Mouse (Mus musculus): Measurements from ENCODE around the gene B630019K06Rik.
"Not testable (repeated sequence)": the region's sequence is repeated elsewhere in the genome, so short reads cannot be mapped to it uniquely, and the experiment has no call there.

B630019K06Rik gene

DNA sequence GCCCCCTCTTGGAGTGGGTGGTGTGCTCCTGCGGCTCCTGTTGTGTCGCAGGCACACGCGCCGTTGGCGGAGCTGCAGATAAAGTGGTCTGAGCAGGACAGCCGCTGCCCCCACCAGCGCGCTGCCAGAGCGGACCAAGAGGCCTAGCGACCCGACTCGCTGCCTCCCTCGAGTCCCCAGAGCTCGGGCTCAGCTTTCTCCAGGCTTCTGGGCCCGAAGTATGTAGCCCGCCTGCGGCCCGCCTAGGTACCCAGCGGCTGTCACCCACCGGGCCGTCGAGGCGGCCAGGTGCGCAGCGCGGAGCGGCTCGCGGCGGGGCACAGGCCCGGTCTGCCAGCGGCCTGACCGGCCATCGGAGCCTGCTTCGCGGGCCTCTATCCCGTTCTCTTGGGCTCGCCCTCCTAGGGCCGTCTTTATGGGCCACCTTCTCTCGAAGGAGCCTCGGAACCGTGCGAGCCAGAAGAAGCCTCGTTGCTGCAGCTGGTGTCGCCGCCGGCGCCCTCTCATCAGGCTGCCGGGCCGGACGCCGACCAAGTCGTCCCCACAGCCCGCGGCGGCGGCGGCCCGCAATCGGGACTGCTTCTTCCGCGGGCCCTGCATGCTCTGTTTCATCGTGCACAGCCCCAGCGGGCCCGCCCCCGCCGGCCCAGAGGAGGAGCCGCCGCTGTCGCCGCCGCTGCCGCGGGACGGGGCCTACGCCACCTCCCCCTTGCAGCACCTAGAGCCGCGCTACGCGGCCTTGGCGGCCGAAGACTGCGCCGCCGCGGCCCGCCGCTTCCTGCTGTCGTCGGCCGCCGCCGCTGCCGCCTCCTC is at the start of gene B630019K06Rik:
Gene B630019K06Rik (plus strand): TSS at position 40 of the 813 bp plus-strand sequence.
- DNase-seq (ENCODE audit: low spot score) = peak; percentile 56

DNA sequence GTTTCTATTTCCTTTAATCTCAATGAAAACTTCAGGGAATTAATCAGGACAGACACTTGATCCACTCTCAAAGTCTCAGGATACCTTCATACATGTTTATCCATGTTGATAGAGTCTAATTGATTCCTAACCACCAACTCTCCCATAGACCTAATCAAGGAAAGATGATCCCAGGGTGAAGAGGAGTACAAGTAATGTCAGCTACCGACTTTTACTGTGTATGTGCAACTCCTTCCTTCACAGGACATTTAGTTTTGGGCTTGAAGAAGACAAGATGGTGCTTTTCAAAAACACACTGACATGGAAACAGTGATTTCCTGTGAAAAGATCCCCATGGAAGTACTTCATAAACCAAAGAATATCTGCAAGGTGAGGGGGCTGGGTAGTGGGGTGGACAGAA is 48.5 kb upstream of the B630019K06Rik start, which contains the start of gene Gm6592:
Gene Gm6592 (plus strand): TSS at position 301 of the 400 bp plus-strand sequence.
- no peak for DNase-seq (ENCODE audit: low spot score)

DNA sequence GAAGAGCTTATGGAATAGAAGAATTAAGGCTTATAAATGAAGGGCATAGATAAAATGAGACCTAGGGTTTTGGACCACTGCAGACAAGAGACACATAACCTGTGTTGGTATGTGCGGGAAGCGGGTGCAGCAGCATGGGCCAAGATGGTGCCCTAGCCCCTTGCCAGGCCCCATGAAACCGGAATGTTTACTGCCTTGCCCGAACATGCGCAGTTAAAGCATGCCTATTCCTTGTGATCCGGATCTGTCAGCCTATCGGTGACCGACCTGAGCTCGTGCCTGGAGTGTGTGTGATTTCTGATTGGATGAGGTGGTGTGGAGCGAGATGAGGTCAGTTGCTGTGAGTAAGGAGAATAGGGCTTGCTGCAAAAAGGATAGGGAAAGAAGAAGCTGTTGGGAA is 39.7 kb upstream of the B630019K06Rik start:
- DNase-seq (ENCODE audit: low spot score) = no peak

DNA sequence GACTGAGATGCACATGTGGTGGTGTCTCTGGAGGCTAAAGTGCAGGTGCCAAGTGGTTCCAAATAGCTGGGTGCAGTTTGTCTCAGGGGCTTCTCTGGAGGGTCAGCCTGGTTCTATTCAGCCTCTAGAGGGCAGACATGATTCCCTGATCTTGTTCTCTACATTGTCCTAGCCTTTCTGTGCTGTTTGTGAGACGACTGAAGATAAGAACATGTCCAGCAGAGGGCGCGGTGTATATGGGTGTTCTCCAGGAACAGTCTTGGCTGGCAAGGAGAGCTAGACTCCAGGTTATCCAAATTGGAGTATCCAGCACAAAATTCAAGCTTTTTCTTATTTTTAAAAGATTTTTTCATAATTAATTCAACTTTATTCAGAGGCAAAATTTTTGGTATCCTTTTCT is 27.9 kb upstream of the B630019K06Rik start:
- peak; percentile 83 for DNase-seq (ENCODE audit: low spot score)

DNA sequence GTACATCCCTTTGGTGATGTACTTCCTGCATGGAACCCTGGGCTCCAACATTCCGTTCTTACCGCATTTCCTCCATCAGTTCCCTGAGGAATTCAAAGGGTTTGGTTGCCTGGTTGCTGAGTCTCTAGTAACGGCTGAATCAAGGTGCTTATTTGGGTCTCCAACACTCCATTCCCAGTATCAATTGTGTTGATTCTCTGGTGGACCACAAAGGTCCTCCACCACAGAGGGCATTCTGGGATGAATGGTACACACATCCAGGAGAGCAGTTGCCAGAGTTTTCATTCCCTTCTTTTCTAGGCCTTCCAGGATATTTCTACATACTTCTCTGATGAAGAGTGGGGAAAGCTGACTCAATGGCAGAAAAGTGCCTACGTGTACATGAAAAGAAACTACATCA is 18.2 kb upstream of the B630019K06Rik start, which contains the start of gene Gm5751:
Gene Gm5751 (plus strand): TSS at position 301 of the 400 bp plus-strand sequence.
- DNase-seq (ENCODE audit: low spot score) = not testable (repeated sequence)

DNA sequence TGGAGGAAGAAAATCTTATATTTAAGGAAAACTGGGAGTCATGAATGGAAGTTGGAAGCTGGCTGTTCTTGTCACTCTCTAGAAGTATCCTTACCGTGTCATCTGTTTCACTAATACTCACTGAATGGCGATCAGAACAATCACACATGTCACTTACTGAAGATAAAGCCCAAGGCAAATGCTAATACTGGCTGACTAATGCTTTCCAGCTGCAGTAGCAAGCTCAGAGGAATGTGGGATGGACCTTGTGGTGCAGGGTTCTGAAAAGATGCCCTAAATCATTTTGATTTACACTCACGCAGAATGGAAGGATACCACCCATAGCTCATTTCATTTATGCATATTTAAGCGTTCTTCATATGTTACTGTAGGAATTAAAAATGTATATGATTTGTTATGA is 7.8 kb upstream of the B630019K06Rik start:
- DNase-seq (ENCODE audit: low spot score) = no peak

DNA sequence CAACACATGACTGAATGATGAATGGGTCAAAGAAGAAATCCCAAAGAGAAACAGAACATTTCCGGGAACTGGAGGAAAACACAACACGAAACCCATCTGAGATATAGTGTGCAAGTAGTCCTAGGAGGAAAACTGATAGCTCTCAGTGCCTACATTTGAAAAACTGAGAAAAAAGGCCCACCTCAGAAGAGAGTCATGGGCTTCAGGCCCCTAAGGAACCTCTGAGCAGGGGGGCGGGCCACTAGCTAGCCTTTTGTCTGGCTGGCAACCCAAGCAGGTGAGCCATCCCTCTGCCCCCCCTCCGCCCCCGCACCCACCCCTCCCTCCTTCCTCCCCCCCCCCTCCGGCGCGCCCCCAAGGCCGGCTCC is 223 bp upstream of the B630019K06Rik start:
- no peak for DNase-seq (ENCODE audit: low spot score)

DNA sequence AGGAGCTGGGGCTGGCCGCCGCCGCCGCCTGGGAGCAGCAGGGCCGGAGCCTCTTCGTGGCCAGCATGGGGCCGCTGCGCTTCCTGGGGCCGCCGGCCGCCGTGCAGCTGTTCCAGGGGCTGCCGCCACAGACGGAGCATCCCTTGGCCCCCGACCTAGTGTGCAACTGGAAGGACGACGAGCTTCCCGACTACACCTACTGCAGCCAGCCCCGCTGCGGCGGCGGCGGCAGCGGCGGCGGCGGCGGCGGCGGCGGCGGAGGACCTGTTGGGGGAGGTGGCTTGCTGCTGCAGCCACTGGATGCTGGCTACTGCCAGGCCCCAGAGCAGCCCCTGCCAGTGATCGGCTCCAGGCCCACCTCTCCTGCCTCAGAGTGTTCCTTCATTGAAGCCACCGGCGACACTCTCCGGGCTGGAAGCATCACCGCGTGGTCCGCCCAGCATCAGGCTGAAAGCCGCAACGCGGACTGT is 1.0 kb downstream of the B630019K06Rik start:
- peak; percentile 21 for DNase-seq (ENCODE audit: low spot score)

DNA sequence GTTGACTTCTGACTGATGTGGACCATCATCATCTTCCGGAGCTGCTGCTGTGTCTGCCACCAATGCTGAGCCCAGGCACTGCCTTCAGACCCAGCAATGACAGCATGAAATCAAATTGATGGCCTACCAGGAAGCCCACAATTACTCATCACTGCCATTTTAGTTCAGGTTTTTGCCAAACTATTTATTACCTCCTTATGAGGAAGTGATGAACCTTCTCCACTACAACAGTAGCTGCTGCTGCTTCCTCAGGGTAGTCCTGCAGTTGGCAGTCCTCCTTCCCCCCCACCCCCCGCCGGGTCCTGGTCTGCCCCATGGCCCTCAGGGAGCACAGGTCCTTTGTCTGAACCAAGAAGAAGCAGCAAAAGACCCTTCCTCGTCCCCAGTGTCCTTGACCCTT is 8.6 kb downstream of the B630019K06Rik start:
- DNase-seq (ENCODE audit: low spot score) = no peak

DNA sequence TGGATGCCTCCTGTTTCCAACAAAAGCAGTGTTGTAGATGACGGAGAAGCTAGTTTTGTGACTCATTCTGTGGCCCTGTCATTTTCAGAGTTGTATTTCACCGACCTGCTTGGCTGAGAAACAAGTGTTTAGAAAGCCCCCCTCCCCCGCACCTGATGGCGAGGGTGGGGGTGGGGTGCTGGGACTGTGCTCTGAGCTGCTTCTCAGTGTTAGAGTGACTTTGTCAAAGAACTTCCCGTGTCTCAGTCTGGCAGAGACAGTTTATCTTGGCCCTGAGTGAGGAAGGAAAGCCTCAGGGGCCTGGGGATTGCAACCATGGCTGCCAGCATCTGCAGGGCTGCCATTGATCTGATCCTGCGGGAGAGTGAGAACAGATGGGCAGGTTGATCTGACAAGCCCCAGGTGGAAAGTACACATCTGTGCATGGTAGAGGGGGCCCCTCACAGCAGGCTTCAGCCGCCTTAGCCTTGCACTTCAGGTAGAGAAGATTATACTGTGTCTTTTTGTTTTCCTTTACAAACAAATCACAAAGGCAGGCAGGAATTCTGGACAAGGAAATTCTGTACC is 9.8 kb downstream of the B630019K06Rik start:
- no peak for DNase-seq (ENCODE audit: low spot score)

DNA sequence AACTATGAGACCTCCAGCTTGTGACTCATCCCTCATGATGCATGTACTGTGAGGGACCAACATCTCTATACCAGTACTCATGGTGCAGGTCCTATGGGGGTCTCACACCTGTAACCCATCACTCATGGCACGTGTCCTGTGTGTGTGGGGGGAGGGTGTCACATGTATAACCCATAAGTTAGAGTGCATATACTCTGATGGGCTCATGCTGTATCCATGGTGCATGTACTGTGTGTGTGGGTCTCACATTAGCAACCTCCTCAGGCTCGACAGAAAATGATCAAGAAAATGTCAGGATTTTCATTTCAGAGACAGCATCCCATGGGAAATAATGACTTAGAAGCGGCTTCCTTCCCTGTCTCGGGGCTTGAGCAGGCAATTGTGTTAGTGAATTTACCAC is 28.9 kb downstream of the B630019K06Rik start:
- no peak for DNase-seq (ENCODE audit: low spot score)

DNA sequence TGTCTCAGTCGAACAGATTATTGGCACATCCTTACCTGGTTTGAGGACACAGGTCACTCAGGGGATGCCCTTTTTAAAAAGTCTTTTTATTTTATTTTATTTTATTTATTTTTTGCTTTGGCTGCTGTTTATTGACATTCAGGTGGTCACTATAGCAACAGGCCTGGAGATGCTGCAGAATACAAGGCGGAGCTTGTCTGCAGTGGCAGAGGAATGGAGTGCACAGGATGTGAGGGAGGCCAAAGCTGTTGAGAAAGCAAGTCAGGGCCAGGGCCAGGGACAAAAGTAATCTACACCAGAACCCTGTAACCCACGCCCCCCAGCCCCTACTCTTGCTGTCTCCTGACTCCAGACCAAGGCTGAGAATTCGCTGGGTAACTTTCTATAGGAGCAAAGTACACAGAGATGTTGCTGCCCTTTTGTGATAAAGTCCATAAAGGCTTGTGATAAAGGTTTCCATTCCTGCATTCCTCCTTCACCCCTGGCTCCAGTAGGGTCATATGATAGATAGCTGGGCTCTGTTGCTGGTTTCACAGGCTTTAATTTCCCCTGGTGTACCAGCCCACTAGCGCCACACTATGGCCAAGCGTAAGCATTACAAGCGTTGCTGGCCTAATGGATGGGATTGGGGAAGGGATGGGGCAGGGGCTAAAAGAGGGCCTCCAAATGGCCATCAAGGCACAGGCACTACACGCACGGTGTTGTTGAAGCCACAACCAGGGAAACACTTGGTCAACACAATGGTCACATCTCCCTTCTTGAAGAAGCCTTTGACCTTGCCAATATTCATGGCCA is 29.8 kb downstream of the B630019K06Rik start:
- peak; percentile 4 for DNase-seq (ENCODE audit: low spot score)

DNA sequence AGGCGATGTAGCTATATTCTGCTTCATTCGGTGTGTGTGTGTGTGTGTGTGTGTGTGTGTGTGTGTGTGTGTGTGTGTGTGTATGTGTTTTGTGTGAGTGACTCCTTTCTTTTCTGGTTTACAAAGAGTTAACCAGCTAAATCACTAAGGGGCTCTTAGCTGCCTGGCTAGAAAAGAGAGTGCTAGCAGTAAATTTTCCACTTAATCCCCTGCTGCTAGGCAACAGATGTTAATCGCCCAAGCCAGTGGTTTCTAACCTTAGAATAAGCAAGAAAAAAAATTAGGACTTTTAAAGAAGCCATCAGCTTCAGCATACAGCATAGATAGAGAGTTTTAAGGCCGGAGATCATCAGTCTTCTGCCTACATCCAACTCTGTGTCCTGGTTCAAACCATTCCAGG is 35.1 kb downstream of the B630019K06Rik start:
- DNase-seq (ENCODE audit: low spot score) = peak; percentile 13

DNA sequence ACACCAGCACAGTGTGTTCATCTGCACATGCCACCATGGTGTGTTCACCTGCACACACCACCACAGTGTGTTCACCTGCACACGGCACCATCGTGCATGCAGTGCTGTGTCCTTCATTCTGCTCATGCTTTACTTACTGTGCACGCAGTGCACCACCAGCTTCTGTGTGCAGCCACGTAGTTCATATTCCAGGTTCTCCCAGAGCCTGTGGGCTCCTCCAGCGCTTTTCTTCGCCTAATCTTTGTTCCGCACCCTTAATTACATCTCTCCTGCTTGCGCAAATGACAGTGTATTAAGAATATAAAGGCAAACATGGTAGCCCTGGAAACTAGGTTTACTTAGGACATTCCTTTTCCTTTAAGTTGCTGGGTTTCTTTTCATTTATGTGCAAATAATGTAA is 51.9 kb downstream of the B630019K06Rik start:
- DNase-seq (ENCODE audit: low spot score) = no peak

All from embryo, embryonic 10 days (tissue).